Mouse (Mus musculus) neural tube, embryonic 10.5 days (tissue): ENCODE data around the gene Prmt8.

ENCODE experiments used
- DNase-seq: peaks from one replicate; pipeline ENCODE4 v3.0.0-alpha.2; 2017; ENCODE audit warnings: low spot score; ENCODE audit errors: extremely low spot score

Gene Prmt8

GRCm38 (mm10) chr6:127739921-127740320, 29.4 kb downstream of the Prmt8 start:
- no peak for DNase-seq

DNA sequence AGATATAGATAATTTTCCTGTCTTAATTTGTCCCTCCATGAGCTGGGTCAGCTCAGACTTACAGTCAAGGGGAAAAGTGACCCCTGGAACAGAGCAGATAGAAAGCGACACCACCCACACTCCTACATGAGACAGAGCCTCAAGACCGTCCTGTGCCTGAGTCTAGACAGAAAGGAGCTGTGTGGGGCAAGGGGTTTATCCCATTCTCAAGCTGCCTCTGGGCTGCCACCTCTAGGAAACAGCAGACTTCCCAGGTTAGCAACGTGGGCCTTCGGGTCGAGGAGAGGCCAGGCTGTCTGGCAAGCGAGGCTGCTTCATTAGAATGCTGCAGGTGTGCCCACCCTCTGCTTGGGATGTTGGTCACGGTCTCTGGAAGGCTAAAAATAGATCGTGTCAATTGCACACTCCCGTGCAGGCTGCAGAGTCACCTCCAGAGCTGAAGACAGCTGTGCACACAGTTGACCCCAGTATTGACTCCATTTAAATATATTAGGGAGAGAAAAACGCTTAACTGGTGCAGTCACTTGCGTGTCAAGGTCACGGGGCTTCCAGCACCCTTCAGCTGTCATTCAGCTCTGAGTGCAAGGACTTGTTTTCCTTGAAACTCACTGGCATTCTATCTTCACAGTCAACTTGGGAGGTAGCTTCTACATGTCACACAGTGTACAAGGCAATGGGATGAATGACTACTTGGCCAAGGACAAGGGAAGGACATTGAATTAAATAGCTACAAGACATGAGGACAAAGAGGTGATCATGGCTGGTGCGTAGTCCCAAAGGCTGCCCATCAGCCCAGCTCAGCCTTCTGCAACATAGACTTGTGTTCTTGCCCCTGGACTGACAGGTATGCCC, 33.9 kb downstream of the Prmt8 start:
- DNase-seq = no peak

DNA sequence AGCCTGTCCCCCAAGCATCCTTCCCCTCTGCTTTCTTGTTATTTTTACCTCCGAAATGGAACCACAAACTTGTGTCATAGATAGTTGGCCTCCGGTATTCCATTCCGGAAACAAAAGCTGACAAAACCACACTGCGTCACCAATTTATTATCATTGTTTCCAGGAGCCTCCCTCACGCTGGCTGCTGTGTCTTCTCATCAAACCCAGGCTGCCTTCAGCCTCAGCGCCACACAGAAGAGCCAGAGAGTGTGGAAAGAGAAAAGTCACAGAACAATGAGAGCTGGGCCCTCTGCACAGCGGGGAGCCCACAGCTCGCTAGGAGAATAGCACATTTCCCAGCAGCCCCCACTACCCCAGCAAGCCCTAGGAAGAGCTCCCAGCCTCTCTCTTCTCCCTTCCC, 46.1 kb downstream of the Prmt8 start:
- DNase-seq = no peak

DNA sequence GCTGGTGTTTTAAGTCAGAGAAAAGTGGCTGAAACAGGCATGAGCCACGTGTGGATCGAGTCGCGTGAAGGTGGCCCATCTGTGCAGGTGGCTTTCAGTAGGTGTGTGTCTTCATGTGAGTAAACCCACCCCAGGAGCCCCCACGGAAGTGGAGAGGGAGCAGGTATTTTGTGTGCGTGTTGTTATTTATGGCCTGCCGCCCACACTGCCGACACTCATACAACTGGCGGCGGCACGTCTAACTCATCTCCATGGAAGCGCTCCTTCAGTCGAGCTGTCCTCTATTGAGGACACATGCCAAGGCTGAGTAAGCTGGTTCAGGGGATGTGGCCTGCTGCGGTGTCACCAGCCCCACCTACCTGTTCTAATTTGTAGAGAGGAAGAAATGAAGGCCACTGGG, 49.4 kb downstream of the Prmt8 start:
- no peak for DNase-seq

GRCm38 (mm10) chr6:127717239-127718137, 51.8 kb downstream of the Prmt8 start:
- peak; percentile 53 for DNase-seq

GRCm38 (mm10) chr6:127715428-127715827, 53.8 kb downstream of the Prmt8 start:
- no peak for DNase-seq

DNA sequence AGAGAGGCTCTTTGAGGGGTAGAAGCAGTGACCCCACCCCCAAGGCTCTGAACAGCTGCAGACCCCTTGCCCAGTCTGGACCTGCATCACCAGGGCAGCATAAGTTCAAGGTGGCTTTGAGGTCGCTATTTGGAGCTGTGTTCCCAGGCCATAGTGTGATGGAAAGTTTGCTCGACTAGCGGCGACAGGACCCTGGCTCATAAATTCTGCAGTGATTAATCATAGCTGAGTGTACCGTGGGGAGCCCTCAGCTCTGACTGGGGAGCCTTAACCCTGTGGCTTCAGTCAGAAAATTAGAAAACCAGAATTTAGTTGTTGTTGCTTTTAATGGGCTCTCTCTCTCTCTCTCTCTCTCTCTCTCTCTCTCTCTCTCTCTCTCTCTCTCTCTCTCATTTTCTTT, 54.4 kb downstream of the Prmt8 start:
- DNase-seq = no peak

GRCm38 (mm10) chr6:127708218-127708628, 61.0 kb downstream of the Prmt8 start:
- no peak for DNase-seq

DNA sequence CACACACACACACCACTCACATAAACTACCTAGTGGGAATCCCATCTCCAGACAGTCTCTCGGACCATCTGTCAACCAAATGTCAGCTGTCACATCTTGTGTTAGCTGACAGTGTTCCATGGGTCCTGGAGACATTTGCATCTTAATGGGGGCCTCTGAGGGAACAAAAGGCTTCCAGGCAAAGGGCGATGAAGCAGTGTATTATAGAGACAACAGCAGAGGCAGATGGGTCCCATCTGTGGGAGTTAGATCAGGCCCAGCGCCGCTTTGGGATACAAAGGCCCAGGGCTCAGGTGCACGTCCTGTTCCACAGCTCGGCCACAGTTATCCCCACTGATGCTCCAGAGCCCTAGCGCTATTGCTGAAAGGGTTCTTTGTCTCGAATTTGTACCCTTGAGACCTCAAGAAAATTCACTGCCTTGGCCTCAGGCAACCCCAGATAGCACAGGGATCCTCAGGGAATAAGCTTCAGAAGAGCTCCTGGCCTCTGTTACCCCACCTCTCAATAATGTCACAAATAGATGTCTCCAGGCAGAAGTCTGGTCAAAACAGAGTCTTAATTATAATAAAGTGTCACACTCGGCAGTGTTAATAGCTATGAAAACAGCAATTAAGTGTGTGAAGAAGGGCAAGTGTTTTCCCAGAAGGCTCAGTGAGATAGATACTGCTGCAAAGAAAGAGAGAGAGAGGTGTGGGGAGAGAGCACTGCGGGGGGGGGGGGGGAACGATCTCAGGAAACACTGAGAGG, 68.1 kb downstream of the Prmt8 start:
- DNase-seq = peak; percentile 52

GRCm38 (mm10) chr6:127693681-127694080, 75.6 kb downstream of the Prmt8 start:
- no peak for DNase-seq

- DNase-seq = no peak
Observed at GRCm38 (mm10) chr6:127692298-127692697, 77.0 kb downstream of the Prmt8 start.

- DNase-seq = no peak
Observed at GRCm38 (mm10) chr6:127687181-127687860, 82.0 kb downstream of the Prmt8 start.

- no peak for DNase-seq
Observed at GRCm38 (mm10) chr6:127684981-127685380, 84.3 kb downstream of the Prmt8 start.

DNA sequence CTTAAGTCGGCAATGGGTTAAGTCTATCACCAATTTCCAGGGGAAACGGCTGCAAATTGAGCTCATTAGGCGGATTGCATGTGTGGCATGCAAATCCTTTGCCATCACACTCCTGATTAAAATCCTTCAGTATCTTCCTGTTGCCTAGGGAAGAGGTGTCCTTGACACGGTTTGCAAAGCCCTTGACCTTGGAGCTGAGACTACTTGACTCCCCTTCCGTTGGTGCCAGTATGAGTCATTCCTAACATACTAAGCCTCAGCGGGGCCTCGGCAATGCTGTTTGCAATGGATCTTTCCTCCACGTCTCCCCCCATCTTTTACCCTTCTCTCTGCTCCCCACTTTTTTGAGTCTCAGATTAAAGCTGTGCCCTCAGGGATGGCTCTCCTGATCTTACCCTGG, 85.7 kb downstream of the Prmt8 start:
- no peak for DNase-seq

DNA sequence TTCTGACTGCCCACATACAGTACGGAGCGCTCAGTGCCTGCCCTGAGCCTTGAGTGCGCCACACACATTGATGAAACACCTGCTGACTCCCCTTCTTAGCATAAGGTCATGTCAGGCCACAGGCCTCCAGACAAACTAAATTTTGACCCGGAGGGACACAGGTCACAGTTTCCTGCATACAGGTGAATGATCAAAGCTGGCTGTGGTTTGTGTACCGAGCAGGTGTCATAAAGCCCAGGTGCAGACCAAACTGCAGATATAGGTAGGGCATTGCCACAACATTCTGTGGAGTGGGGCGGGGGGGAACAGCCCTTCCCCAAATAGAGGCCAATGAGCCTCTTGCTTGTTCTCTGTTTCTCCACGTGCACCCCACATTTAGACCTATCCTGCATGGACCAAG, 88.5 kb downstream of the Prmt8 start:
- DNase-seq = no peak

DNA sequence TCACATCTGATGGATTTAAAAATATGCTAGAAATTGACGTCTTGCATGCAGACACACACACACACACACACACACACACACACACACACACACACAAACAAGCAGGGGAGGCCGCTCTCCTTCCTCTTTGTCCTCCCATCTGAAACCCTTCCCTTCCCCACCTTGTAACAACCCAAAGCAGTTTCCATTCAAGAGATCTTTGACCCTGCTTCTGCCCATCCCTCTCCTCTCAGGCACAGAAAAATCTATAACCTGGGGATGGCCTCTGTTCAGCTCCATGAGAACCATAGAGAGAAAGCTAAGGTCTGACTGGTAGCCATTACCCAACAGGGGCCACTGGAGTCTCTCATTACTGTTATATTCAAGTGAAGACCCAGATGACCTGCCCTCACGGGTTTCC, 90.3 kb downstream of the Prmt8 start:
- DNase-seq = no peak

DNA sequence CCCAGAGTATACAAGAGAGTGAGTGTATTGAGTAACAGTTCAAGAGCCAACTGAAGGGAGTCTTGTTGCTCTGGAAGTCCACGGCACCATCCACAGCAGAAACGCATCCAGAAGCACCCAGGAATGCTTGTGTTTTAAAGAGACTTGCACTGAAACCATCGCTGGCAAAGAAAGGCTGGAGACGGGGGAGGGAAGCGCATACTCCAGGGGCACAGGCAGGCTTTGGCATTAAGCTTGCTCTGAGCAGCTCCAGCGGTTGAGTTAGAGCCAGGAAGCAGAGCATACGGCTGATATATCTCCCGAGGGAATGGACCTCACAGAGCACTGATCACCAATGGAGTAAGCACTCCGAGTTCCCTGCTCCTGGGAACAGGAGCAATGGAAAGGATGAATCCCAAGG, 91.0 kb downstream of the Prmt8 start:
- no peak for DNase-seq

DNA sequence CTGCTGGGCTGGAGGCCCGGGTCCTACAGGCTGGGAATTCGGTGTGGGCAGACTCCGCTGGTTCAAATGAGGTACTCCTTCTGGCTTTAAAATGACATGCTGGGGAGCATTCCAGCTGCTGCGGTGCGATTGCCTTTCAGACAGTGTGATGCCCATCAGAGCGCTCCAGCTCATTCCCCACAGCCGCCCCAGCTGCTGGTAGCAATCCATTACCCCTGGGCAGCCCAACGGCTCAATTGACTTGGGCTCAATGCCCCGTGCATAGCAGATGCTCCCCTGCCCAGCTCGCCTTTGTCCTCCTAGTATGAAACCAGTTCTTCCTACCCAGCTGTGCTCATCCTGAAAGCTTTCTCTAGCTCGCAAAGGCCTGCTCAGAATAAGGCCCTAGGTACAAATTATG, 92.4 kb downstream of the Prmt8 start:
- DNase-seq = no peak

- no peak for DNase-seq
Observed at GRCm38 (mm10) chr6:127672071-127672470, 97.2 kb downstream of the Prmt8 start.

DNA sequence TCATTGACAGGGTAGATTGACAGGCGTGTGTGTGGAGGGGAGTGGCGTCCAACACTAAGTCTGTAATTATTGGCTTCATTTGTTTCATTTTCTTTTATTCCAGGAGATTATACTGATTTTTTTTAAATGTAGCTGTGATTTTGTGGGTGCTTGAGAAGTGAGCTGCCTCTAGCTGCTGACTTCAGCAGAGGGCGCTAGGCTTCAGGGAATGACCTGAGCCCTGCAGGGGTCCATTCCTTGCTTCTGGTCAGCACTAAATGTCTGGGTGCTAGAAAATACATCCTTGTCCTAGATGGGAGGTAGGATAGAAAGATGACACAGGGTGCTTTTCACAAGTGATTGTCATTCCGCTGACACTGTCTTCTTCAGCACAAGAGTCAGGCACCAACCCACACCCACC, 99.2 kb downstream of the Prmt8 start:
- no peak for DNase-seq

- no peak for DNase-seq
Observed at GRCm38 (mm10) chr6:127669313-127669712, 100.0 kb downstream of the Prmt8 start.
